Mouse (Mus musculus) CH12.LX (cell line): ENCODE results near the gene Slc7a11. TPM values are rescaled to one million over a fixed set of nuclear protein-coding genes. Genes with fewer than 3 reads are reported as not detected.

ENCODE experiments used
- DNase-seq: peaks from one replicate; pipeline ENCODE4 v3.0.0-alpha.2; 2013; ENCODE audit errors: extremely low read depth
- H3K27ac ChIP-seq: 2 replicates; pipeline ENCODE4 v1.5.1; 2012; ENCODE audit warnings: low read depth, mild to moderate bottlenecking, control low read depth, moderate library complexity; ENCODE audit not compliant: insufficient read depth
- H3K27me3 ChIP-seq: replicated peaks from 2 replicates; pipeline ENCODE3; 2012; ENCODE audit warnings: inconsistent platforms
- H3K36me3 ChIP-seq, 2 experiments: replicated peaks in 1 of 2; 2 replicates each; pipeline versions ENCODE3 to v1.6.1; 2012; ENCODE audit warnings: inconsistent platforms in 1 of 2, low read length in 1 of 2, mild to moderate bottlenecking in 1 of 2, mixed read lengths in 1 of 2, moderate library complexity in 1 of 2; ENCODE audit not compliant: control insufficient read depth in 1 of 2, insufficient read depth in 1 of 2
- H3K4me1 ChIP-seq, 2 experiments: 2 replicates each; pipeline ENCODE4 v1.6.1; 2012; ENCODE audit warnings: inconsistent platforms in 1 of 2, moderate library complexity in 1 of 2; ENCODE audit not compliant: insufficient read depth in 2 of 2, control insufficient read depth in 1 of 2
- H3K4me2 ChIP-seq: 2 replicates; pipeline ENCODE4 v1.6.1; 2012; ENCODE audit warnings: low read depth, mild to moderate bottlenecking, control low read depth; ENCODE audit not compliant: poor library complexity, insufficient read depth, severe bottlenecking
- H3K4me3 ChIP-seq, 3 experiments: fragments of 150-350 bp in 1 of 3; sonication (generic) in 1 of 3; replicated peaks in 1 of 3; 2 replicates each; pipeline versions ENCODE3 to v1.5.1; 2011 to 2012; ENCODE audit warnings: low read depth in 2 of 3, low read length in 2 of 3, mild to moderate bottlenecking in 2 of 3, moderate library complexity in 2 of 3, control low read depth in 1 of 3, improper control_type of control experiment in 1 of 3, inconsistent platforms in 1 of 3, mixed read lengths in 1 of 3; ENCODE audit not compliant: poor library complexity in 1 of 3
- H3K79me2 ChIP-seq: replicated peaks from 2 replicates; pipeline ENCODE4 v1.6.1; 2012; ENCODE audit warnings: mild to moderate bottlenecking, moderate library complexity; ENCODE audit not compliant: control insufficient read depth, poor library complexity, insufficient read depth, severe bottlenecking; ENCODE audit errors: extremely low read depth
- H3K9ac ChIP-seq: 2 replicates; pipeline ENCODE4 v1.6.1; 2012; ENCODE audit warnings: low read depth, mild to moderate bottlenecking, control low read depth, moderate library complexity; ENCODE audit not compliant: insufficient read depth
- H3K9me3 ChIP-seq: replicated peaks from 2 replicates; pipeline ENCODE3; 2012; ENCODE audit warnings: low read length, inconsistent platforms, mixed read lengths
- BHLHE40 ChIP-seq: IDR thresholded peaks from 2 replicates; pipeline ENCODE4 v1.6.1; 2011; ENCODE audit warnings: mild to moderate bottlenecking, low read depth, low read length, improper control_type of control experiment
- CTCF ChIP-seq, 2 experiments: IDR thresholded peaks in 1 of 2; conservative IDR thresholded peaks in 1 of 2; 2 replicates each; pipeline ENCODE4 v1.5.1; 2011 to 2012; ENCODE audit warnings: low read depth in 2 of 2, low read length in 2 of 2, improper control_type of control experiment in 1 of 2, inconsistent platforms in 1 of 2, mild to moderate bottlenecking in 1 of 2, moderate library complexity in 1 of 2
- E2F4 ChIP-seq: IDR thresholded peaks from 2 replicates; pipeline ENCODE4 v1.6.1; 2011; ENCODE audit warnings: low read depth, low read length, improper control_type of control experiment; ENCODE audit not compliant: insufficient replicate concordance
- EP300 ChIP-seq: IDR thresholded peaks from 2 replicates; pipeline ENCODE4 v1.6.1; 2011; ENCODE audit warnings: low read length, improper control_type of control experiment
- GABPA ChIP-seq: IDR thresholded peaks from 2 replicates; pipeline ENCODE4 v1.6.1; 2012; ENCODE audit warnings: low read depth, low read length, improper control_type of control experiment, inconsistent platforms; ENCODE audit not compliant: insufficient replicate concordance
- JUN ChIP-seq: IDR thresholded peaks from 2 replicates; pipeline ENCODE4 v1.6.1; 2011; ENCODE audit warnings: low read depth, mild to moderate bottlenecking, low read length, improper control_type of control experiment, moderate library complexity; ENCODE audit not compliant: insufficient read depth
- JUND ChIP-seq: conservative IDR thresholded peaks from 2 replicates; pipeline ENCODE4 v1.6.1; 2011; ENCODE audit warnings: low read depth, low read length, improper control_type of control experiment
- KAT2A ChIP-seq: IDR thresholded peaks from 2 replicates; pipeline ENCODE4 v1.6.1; 2012; ENCODE audit warnings: low read length, improper control_type of control experiment, inconsistent platforms; ENCODE audit not compliant: insufficient replicate concordance
- MAX ChIP-seq: IDR thresholded peaks from 2 replicates; pipeline ENCODE4 v1.6.1; 2011; ENCODE audit warnings: low read length, improper control_type of control experiment
- MEF2A ChIP-seq: IDR thresholded peaks from 2 replicates; pipeline ENCODE4 v1.6.1; 2014; ENCODE audit warnings: low read depth, mild to moderate bottlenecking, inconsistent platforms, low read length, improper control_type of control experiment, borderline replicate concordance
- MXI1 ChIP-seq: IDR thresholded peaks from 2 replicates; pipeline ENCODE4 v1.6.1; 2011; ENCODE audit warnings: mild to moderate bottlenecking, low read depth, low read length, improper control_type of control experiment
- NRF1 ChIP-seq: IDR thresholded peaks from 2 replicates; pipeline ENCODE4 v1.6.1; 2014; ENCODE audit warnings: low read depth, mild to moderate bottlenecking, inconsistent platforms, low read length, improper control_type of control experiment, moderate library complexity
- SIN3A ChIP-seq: IDR thresholded peaks from 2 replicates; pipeline ENCODE4 v1.6.1; 2012; ENCODE audit warnings: low read length, improper control_type of control experiment, inconsistent platforms
- SMC3 ChIP-seq: IDR thresholded peaks from 2 replicates; pipeline ENCODE4 v1.6.1; 2011; ENCODE audit warnings: low read depth, low read length, improper control_type of control experiment
- TCF12 ChIP-seq: IDR thresholded peaks from 2 replicates; pipeline ENCODE4 v1.6.1; 2014; ENCODE audit warnings: low read depth, mild to moderate bottlenecking, inconsistent platforms, low read length, improper control_type of control experiment
- UBTF ChIP-seq: IDR thresholded peaks from 2 replicates; pipeline ENCODE4 v1.6.1; 2012; ENCODE audit warnings: low read depth, mild to moderate bottlenecking, inconsistent platforms, low read length, improper control_type of control experiment, moderate library complexity
- USF2 ChIP-seq: conservative IDR thresholded peaks from 2 replicates; pipeline ENCODE4 v1.6.1; 2011; ENCODE audit warnings: low read depth, low read length, improper control_type of control experiment
- ZNF384 ChIP-seq: IDR thresholded peaks from 2 replicates; pipeline ENCODE4 v1.6.1; 2012; ENCODE audit warnings: low read depth, low read length, improper control_type of control experiment, inconsistent platforms
- dilution Hi-C: fragments of 300-500 bp; cut with MboI; formaldehyde crosslinking; loops from 2 replicates; pipeline ENCODE4 v1.14.3; 2020; ENCODE audit warnings: low sequenced_read_pairs; ENCODE audit not compliant: extremely low pct_unique_long_range_greater_than_20kb, extremely low pct_ligation_motif_present
- in situ Hi-C: fragments of 300-500 bp; cut with MboI; formaldehyde crosslinking; loops from 3 replicates; pipeline ENCODE4 v1.14.3; 2019; ENCODE audit warnings: low sequenced_read_pairs, low pct_ligation_motif_present, low pct_unique_long_range_greater_than_20kb, mixed read lengths
- polyA plus RNA-seq: library from polyadenylated mRNA; unstranded; fragments of >175 nt; gene quantifications from 2 replicates; pipeline ENCODE4 v1.2.1, GENCODE M21; 2012; ENCODE audit warnings: low read depth; ENCODE audit not compliant: insufficient read length
- total RNA-seq, 2 experiments: library from RNA; depleted of rRNA; stranded (reverse); fragments of 300-350 nt in 1 of 2; fragments of >200 nt in 1 of 2; gene quantifications; 2 replicates each; pipeline ENCODE4 v1.2.3; 2012 to 2014

Slc7a11 gene
- total and polyA plus RNA-seq, 3 experiments: 0.13 to 0.37 TPM; not detected in 1

- no peaks in the 10 kb centered on the region for H3K27me3 ChIP-seq
- no peak overlapping the region for H3K27ac ChIP-seq
- no peaks in the 10 kb centered on the region for H3K79me2 ChIP-seq
- H3K9me3 ChIP-seq: peaks cover 21% of the 10 kb centered on the region
- H3K4me3 ChIP-seq: no peak overlapping the region
- no peak overlapping the region for H3K9ac ChIP-seq
- dilution Hi-C loops: no loop called here
- no peaks in the 10 kb centered on the region for H3K4me1 ChIP-seq
- in situ Hi-C loops: no loop called here
- TF ChIP-seq JUND: no peak
- TF ChIP-seq UBTF: no peak
- no peak for TF ChIP-seq GABPA
- no peak for TF ChIP-seq BHLHE40
- no peak overlapping the region for H3K4me2 ChIP-seq
- H3K36me3 ChIP-seq: no peaks in the 10 kb centered on the region
- no peak for DNase-seq
These were observed 398.7 kb downstream of the Slc7a11 start for GRCm38 (mm10) chr3:50044666-50045065.

- Histone ChIP-seq H3K9ac (no peak overlapping the region), H3K4me1 (no peaks in the 10 kb centered on the region), H3K4me3 (no peak overlapping the region), H3K27ac (no peak overlapping the region), H3K36me3 (no peaks in the 10 kb centered on the region), H3K4me2 (no peak overlapping the region), H3K79me2 (no peaks in the 10 kb centered on the region), H3K27me3 (no peaks in the 10 kb centered on the region), H3K9me3 (peaks cover 21% of the 10 kb centered on the region)
- no peak for DNase-seq
- in situ Hi-C loops: no loop called here
- dilution Hi-C loops: no loop called here
- no peak for TF ChIP-seq USF2
- no peak for TF ChIP-seq TCF12
- TF ChIP-seq ZNF384: no peak
- TF ChIP-seq JUN: no peak
- TF ChIP-seq EP300: no peak
- TF ChIP-seq E2F4: no peak
These were observed 399.3 kb downstream of the Slc7a11 start for GRCm38 (mm10) chr3:50044160-50044559.

DNA sequence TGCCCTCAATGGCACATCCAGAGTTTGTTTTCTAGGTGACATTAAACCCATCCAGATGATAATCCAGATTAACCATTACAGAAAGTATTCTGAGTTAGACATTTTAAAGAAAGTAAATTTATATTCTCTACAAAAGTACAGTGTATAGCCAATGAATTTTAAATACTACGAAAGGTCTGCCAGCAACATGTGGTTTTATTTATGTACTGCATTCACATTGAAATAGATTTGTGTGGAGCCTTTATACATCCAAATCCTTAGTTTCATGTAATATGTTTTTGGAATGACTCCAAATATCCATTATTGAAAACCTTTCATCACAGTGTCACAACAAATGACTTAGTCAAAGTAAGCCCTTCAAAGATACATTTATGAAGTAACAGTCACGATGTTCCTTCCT, 402.3 kb downstream of the Slc7a11 start:
- no peak for DNase-seq
- dilution Hi-C loops (no loop called here), in situ Hi-C loops (no loop called here)
- H3K4me3 ChIP-seq: no peak overlapping the region
- no peaks in the 10 kb centered on the region for H3K79me2 ChIP-seq
- no peak overlapping the region for H3K4me2 ChIP-seq
- no peaks in the 10 kb centered on the region for H3K4me1 ChIP-seq
- H3K9ac ChIP-seq: no peak overlapping the region
- peaks cover 25% of the 10 kb centered on the region for H3K9me3 ChIP-seq
- H3K27me3 ChIP-seq: no peaks in the 10 kb centered on the region
- H3K27ac ChIP-seq: no peak overlapping the region
- TF ChIP-seq CTCF (conservative IDR thresholded peaks at IDR 0.05 in 1 of 2, IDR thresholded peaks at IDR 0.05 in 1 of 2; ENCODE audit: low read depth in 2 of 2, low read length in 2 of 2) (no peak), MEF2A (no peak), SIN3A (no peak), JUN (no peak), MAX (no peak), SMC3 (no peak), MXI1 (no peak), NRF1 (no peak), KAT2A (no peak)
- H3K36me3 ChIP-seq: no peaks in the 10 kb centered on the region
